Mouse (Mus musculus): ENCODE measurements around the gene Car2.
A peak's percentile ranks its signal among the peaks of the same experiment; 100 is the strongest.

Gene Car2

GRCm38 (mm10) chr3:14886102-14887098, at the start of gene Car2:
Gene Car2, plus strand, starts transcription at chr3:14886273.
- peak; percentile 28 to 46 for DNase-seq (ENCODE audit: low read depth in 2 of 2, low spot score in 2 of 2)

GRCm38 (mm10) chr3:14838936-14839335, 47.1 kb upstream of the Car2 start:
- DNase-seq (ENCODE audit: low read depth in 2 of 2, low spot score in 2 of 2) = no peak

- DNase-seq (ENCODE audit: low read depth in 2 of 2, low spot score in 2 of 2) = no peak
Observed at GRCm38 (mm10) chr3:14839466-14840118, 46.5 kb upstream of the Car2 start.

- DNase-seq (ENCODE audit: low read depth in 2 of 2, low spot score in 2 of 2) = no peak
Observed at GRCm38 (mm10) chr3:14848587-14849254, 37.4 kb upstream of the Car2 start.

- no peak for DNase-seq (ENCODE audit: low read depth in 2 of 2, low spot score in 2 of 2)
Observed at GRCm38 (mm10) chr3:14853966-14854365, 32.1 kb upstream of the Car2 start.

GRCm38 (mm10) chr3:14854446-14854845, 31.6 kb upstream of the Car2 start:
- DNase-seq (ENCODE audit: low read depth in 2 of 2, low spot score in 2 of 2) = no peak

GRCm38 (mm10) chr3:14857874-14858273, 28.2 kb upstream of the Car2 start:
- no peak for DNase-seq (ENCODE audit: low read depth in 2 of 2, low spot score in 2 of 2)

- no peak for DNase-seq (ENCODE audit: low read depth in 2 of 2, low spot score in 2 of 2)
Observed at GRCm38 (mm10) chr3:14860291-14860690, 25.8 kb upstream of the Car2 start.

GRCm38 (mm10) chr3:14861165-14861564, 24.9 kb upstream of the Car2 start:
- DNase-seq (ENCODE audit: low read depth in 2 of 2, low spot score in 2 of 2) = no peak

- DNase-seq (ENCODE audit: low read depth in 2 of 2, low spot score in 2 of 2) = no peak
Observed at GRCm38 (mm10) chr3:14861787-14862186, 24.3 kb upstream of the Car2 start.

- no peak for DNase-seq (ENCODE audit: low read depth in 2 of 2, low spot score in 2 of 2)
Observed at GRCm38 (mm10) chr3:14862654-14863021, 23.4 kb upstream of the Car2 start.

- DNase-seq (ENCODE audit: low read depth in 2 of 2, low spot score in 2 of 2) = no peak
Observed at GRCm38 (mm10) chr3:14863022-14863711, 22.9 kb upstream of the Car2 start, which contains the start of gene Car3. Gene Car3, plus strand, starts transcription at chr3:14863512.

GRCm38 (mm10) chr3:14863922-14864321, 22.2 kb upstream of the Car2 start:
- DNase-seq (ENCODE audit: low read depth in 2 of 2, low spot score in 2 of 2) = no peak

GRCm38 (mm10) chr3:14865941-14866340, 20.1 kb upstream of the Car2 start:
- DNase-seq (ENCODE audit: low read depth in 2 of 2, low spot score in 2 of 2) = no peak

- DNase-seq (ENCODE audit: low read depth in 2 of 2, low spot score in 2 of 2) = peak; percentile 72 to 78
Observed at GRCm38 (mm10) chr3:14869779-14870178, 16.3 kb upstream of the Car2 start.

- no peak for DNase-seq (ENCODE audit: low read depth in 2 of 2, low spot score in 2 of 2)
Observed at GRCm38 (mm10) chr3:14870528-14870927, 15.5 kb upstream of the Car2 start.

- no peak for DNase-seq (ENCODE audit: low read depth in 2 of 2, low spot score in 2 of 2)
Observed at GRCm38 (mm10) chr3:14871386-14871785, 14.7 kb upstream of the Car2 start.

- DNase-seq (ENCODE audit: low read depth in 2 of 2, low spot score in 2 of 2) = peak in 1 of 2 experiments; percentile 35
Observed at GRCm38 (mm10) chr3:14874402-14875040, 11.6 kb upstream of the Car2 start.

- DNase-seq (ENCODE audit: low read depth in 2 of 2, low spot score in 2 of 2) = no peak
Observed at GRCm38 (mm10) chr3:14876325-14876918, 9.7 kb upstream of the Car2 start.

GRCm38 (mm10) chr3:14877251-14877909, 8.7 kb upstream of the Car2 start:
- no peak for DNase-seq (ENCODE audit: low read depth in 2 of 2, low spot score in 2 of 2)
